8 mouse cellular contexts compared by ENCODE assay signal in the genomic region with DNA sequence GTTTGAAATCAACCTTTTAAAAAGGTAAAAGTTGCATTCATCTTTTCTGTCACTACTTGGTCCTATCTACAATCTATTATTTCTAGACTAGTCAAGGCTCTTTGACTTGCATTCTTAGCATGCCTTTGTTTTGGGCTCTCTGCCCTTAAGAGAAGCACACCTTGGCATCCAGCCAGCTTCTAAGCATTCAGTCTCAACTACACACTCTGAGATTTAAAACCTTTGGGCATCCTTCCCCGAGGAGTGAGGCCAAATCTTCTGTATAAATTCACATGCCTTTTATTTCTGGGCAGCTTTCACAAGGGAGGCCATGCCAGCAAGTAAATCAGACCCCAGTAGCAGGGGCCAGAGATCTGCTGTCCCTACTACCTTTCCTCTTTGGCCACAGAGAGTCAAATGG.
DNase-seq lines count a peak whose midpoint lies in the region; ATAC-seq lines count a peak whose summit lies in the region.

No protein-coding gene starts in this region.

- no peak; the same call in 1 of the 2 replicates for ATAC-seq in embryonic facial prominence, embryonic 12.5 days (ENCODE audit: insufficient number of reproducible peaks, insufficient read depth, low FRiP score, low TSS enrichment)
- peak; percentile 27 for ATAC-seq in midbrain, embryonic 16.5 days

- WGBS in embryonic facial prominence, embryonic 12.5 days = 16% methylated on average over 1 of the region's 1 CpGs
- 42% methylated on average over 1 of the region's 1 CpGs for WGBS in midbrain, embryonic 16.5 days

- DNase-seq in embryo, embryonic 11 days = peak; percentile 9
- DNase-seq in embryo, embryonic 10 days (ENCODE audit: low spot score) = no peak
- DNase-seq in left cerebral cortex, postnatal 4 days = peak; percentile 77
- no peak for DNase-seq in left cerebral cortex, adult 11 months (ENCODE audit: low spot score)
- DNase-seq in kidney, postnatal 14 days = peak; percentile 70
- no peak for DNase-seq in thymus, postnatal 14 days

- H3K4me3 ChIP-seq in embryonic facial prominence, embryonic 12.5 days = no peak overlapping the region
- no peak overlapping the region for H3K4me3 ChIP-seq in midbrain, embryonic 16.5 days (ENCODE audit: low read depth, low read length)

- 0 out of 2 replicates have a peak, but pooled peaks cover 5% of the 10 kb centered on the region for H3K36me3 ChIP-seq in embryonic facial prominence, embryonic 12.5 days
- H3K36me3 ChIP-seq in midbrain, embryonic 16.5 days (ENCODE audit: control insufficient read depth, insufficient read depth, low read length) = no peaks in the 10 kb centered on the region

- H3K4me1 ChIP-seq in embryonic facial prominence, embryonic 12.5 days = peaks cover 4% of the 10 kb centered on the region; the same call in 1 of the 2 replicates
- H3K4me1 ChIP-seq in midbrain, embryonic 16.5 days (ENCODE audit: control insufficient read depth, insufficient read depth, low read length) = peaks cover 2% of the 10 kb centered on the region; the same call in 1 of the 2 replicates

- H3K27me3 ChIP-seq in embryonic facial prominence, embryonic 12.5 days = no peaks in the 10 kb centered on the region
- H3K27me3 ChIP-seq in midbrain, embryonic 16.5 days (ENCODE audit: control insufficient read depth, insufficient read depth, low read depth, low read length) = no peaks in the 10 kb centered on the region

- no peak overlapping the region for H3K9ac ChIP-seq in embryonic facial prominence, embryonic 12.5 days
- H3K9ac ChIP-seq in midbrain, embryonic 16.5 days (ENCODE audit: low read depth, low read length) = no peak overlapping the region

- H3K9me3 ChIP-seq in embryonic facial prominence, embryonic 12.5 days = no peaks in the 10 kb centered on the region
- H3K9me3 ChIP-seq in midbrain, embryonic 16.5 days (replicated peaks; ENCODE audit: control insufficient read depth, low read length, poor library complexity, severe bottlenecking) = no peaks in the 10 kb centered on the region

- no peak overlapping the region for H3K4me2 ChIP-seq in embryonic facial prominence, embryonic 12.5 days (replicated peaks)
- H3K4me2 ChIP-seq in midbrain, embryonic 16.5 days (ENCODE audit: low read length) = no peak overlapping the region

- H3K27ac ChIP-seq in embryonic facial prominence, embryonic 12.5 days = 0 out of 2 replicates have a peak overlapping the region, but pooled peaks have one; percentile 23
- no peak overlapping the region for H3K27ac ChIP-seq in midbrain, embryonic 16.5 days (ENCODE audit: low read length)

- intact Hi-C loops in left cerebral cortex, postnatal 4 days (cut with DNase I) = loop anchor here (5.0 kb wide), 2 partner anchors 178 to 488 kb away; a partner anchor contains a TSS

Comparison
In these comparisons a context has a peak if more than half of its experiments do, and no peak if none do; other contexts are left out.
1. DNase-seq: peak in embryo, embryonic 11 days (single experiment), left cerebral cortex, postnatal 4 days (single experiment) and kidney, postnatal 14 days (single experiment); none in embryo, embryonic 10 days (single experiment), left cerebral cortex, adult 11 months (single experiment) and thymus, postnatal 14 days (single experiment).